Mouse (Mus musculus) right cerebral cortex, adult 2 months (tissue): ENCODE data around the gene Zfp609.
"Not testable (repeated sequence)": the region's sequence is repeated elsewhere in the genome, so short reads cannot be mapped to it uniquely, and the experiment has no call there.

ENCODE experiments used
- DNase-seq, 2 experiments: peaks; one replicate each; pipeline ENCODE4 v3.0.0; 2021 to 2022; ENCODE audit warnings: low spot score in 2 of 2

The Zfp609 gene

GRCm38 (mm10) chr9:65812841-65813240 lies 14.5 kb downstream of the Zfp609 start:
- DNase-seq, result no peak

- no peak for DNase-seq
Observed at GRCm38 (mm10) chr9:65811784-65812183, 15.6 kb downstream of the Zfp609 start.

- no peak for DNase-seq
Observed at GRCm38 (mm10) chr9:65807818-65808217, 19.5 kb downstream of the Zfp609 start.

- DNase-seq, result no peak
Observed at GRCm38 (mm10) chr9:65807251-65807650, 20.1 kb downstream of the Zfp609 start.

GRCm38 (mm10) chr9:65799770-65800169 lies 27.6 kb downstream of the Zfp609 start:
- no peak for DNase-seq

- no peak for DNase-seq
Observed at GRCm38 (mm10) chr9:65795651-65796050, 31.7 kb downstream of the Zfp609 start.

- DNase-seq, result no peak
Observed at GRCm38 (mm10) chr9:65794313-65794712, 33.1 kb downstream of the Zfp609 start.

- DNase-seq, result no peak
Observed at GRCm38 (mm10) chr9:65793506-65793905, 33.9 kb downstream of the Zfp609 start.

- DNase-seq, result no peak
Observed at GRCm38 (mm10) chr9:65793086-65793485, 34.3 kb downstream of the Zfp609 start.

- no peak for DNase-seq
Observed at GRCm38 (mm10) chr9:65791846-65792245, 35.5 kb downstream of the Zfp609 start.

- no peak for DNase-seq
Observed at GRCm38 (mm10) chr9:65791106-65791505, 36.3 kb downstream of the Zfp609 start.

- no peak for DNase-seq
Observed at GRCm38 (mm10) chr9:65789788-65790187, 37.6 kb downstream of the Zfp609 start.

- no peak for DNase-seq
Observed at GRCm38 (mm10) chr9:65788556-65788955, 38.8 kb downstream of the Zfp609 start.

- DNase-seq, result no peak
Observed at GRCm38 (mm10) chr9:65787829-65788344, 39.5 kb downstream of the Zfp609 start.

- DNase-seq, result no peak
Observed at GRCm38 (mm10) chr9:65786885-65787787, 40.2 kb downstream of the Zfp609 start.

GRCm38 (mm10) chr9:65785772-65786368 lies 41.5 kb downstream of the Zfp609 start:
- no peak for DNase-seq

GRCm38 (mm10) chr9:65779619-65780018 lies 47.7 kb downstream of the Zfp609 start:
- DNase-seq, result not testable (repeated sequence)

- DNase-seq, result no peak
Observed at GRCm38 (mm10) chr9:65776874-65777432, 50.4 kb downstream of the Zfp609 start.

GRCm38 (mm10) chr9:65776137-65776872 lies 51.1 kb downstream of the Zfp609 start:
- no peak for DNase-seq

GRCm38 (mm10) chr9:65773783-65774182 lies 53.6 kb downstream of the Zfp609 start:
- DNase-seq, result no peak

GRCm38 (mm10) chr9:65771011-65771664 lies 56.2 kb downstream of the Zfp609 start:
- DNase-seq, result no peak
